Mouse (Mus musculus) heart, embryonic 11.5 days (tissue): Measurements from ENCODE around the gene Dnajc13. TPM values are rescaled to one million over a fixed set of nuclear protein-coding genes. Genes with fewer than 3 reads are reported as not detected.

ENCODE experiments used
- ATAC-seq: fragments of 200-750 bp; cut with Nextera tagmentation; replicated peaks from 2 replicates; pipeline ENCODE4 v1.8.0; 2017; ENCODE audit warnings: moderate library complexity; ENCODE audit not compliant: insufficient number of reproducible peaks, low FRiP score, low TSS enrichment
- H3K27ac ChIP-seq: fragments of 300-500 bp; sonication (generic); 2 replicates; pipeline ENCODE4 v1.5.1; 2014; ENCODE audit warnings: mild to moderate bottlenecking, low read depth, low read length
- H3K27me3 ChIP-seq: fragments of 300-500 bp; sonication (generic); 2 replicates; pipeline ENCODE4 v1.6.1; 2014; ENCODE audit warnings: mild to moderate bottlenecking, low read length, mixed read lengths; ENCODE audit not compliant: control insufficient read depth, insufficient read depth
- H3K36me3 ChIP-seq: fragments of 300-500 bp; sonication (generic); 2 replicates; pipeline ENCODE4 v1.6.1; 2014; ENCODE audit warnings: mild to moderate bottlenecking, low read length, moderate library complexity, mixed read lengths; ENCODE audit not compliant: control insufficient read depth, insufficient read depth
- H3K4me1 ChIP-seq: fragments of 300-500 bp; sonication (generic); 2 replicates; pipeline ENCODE4 v1.6.1; 2014; ENCODE audit warnings: low read length; ENCODE audit not compliant: control insufficient read depth, insufficient read depth
- H3K4me2 ChIP-seq: fragments of 300-500 bp; sonication (generic); 2 replicates; pipeline ENCODE4 v1.6.1; 2014; ENCODE audit warnings: mild to moderate bottlenecking, moderate library complexity
- H3K4me3 ChIP-seq: fragments of 300-500 bp; sonication (generic); 2 replicates; pipeline ENCODE4 v1.5.1; 2014; ENCODE audit warnings: low read depth, low read length
- H3K9ac ChIP-seq: fragments of 300-500 bp; sonication (generic); 2 replicates; pipeline ENCODE4 v1.6.1; 2014; ENCODE audit warnings: mild to moderate bottlenecking, low read depth, low read length, moderate library complexity
- H3K9me3 ChIP-seq: fragments of 300-500 bp; sonication (generic); replicated peaks from 2 replicates; pipeline ENCODE4 v1.6.1; 2016; ENCODE audit warnings: low read length; ENCODE audit not compliant: control insufficient read depth
- WGBS: fragments of 180-500 bp; shearing (Covaris S2); extraction: QIAGEN DNeasy Blood & Tissue Kit; methylation state at CpG from one replicate; pipeline ENCODE4 v1.1.7; 2014; ENCODE audit not compliant: insufficient replicate concordance; 5-methylcytosine and 5-hydroxymethylcytosine counted together
- polyA plus RNA-seq: library from polyadenylated mRNA; unstranded; fragments of >200 nt; fragmentation: Nextera tagmentation; extraction: Ambion mirVana; gene quantifications from 2 replicates; pipeline ENCODE4 v1.2.1, GENCODE M21; 2014

Dnajc13 gene
- polyA plus RNA-seq, 1 experiment from 2014 or later: 31.9 TPM

DNA sequence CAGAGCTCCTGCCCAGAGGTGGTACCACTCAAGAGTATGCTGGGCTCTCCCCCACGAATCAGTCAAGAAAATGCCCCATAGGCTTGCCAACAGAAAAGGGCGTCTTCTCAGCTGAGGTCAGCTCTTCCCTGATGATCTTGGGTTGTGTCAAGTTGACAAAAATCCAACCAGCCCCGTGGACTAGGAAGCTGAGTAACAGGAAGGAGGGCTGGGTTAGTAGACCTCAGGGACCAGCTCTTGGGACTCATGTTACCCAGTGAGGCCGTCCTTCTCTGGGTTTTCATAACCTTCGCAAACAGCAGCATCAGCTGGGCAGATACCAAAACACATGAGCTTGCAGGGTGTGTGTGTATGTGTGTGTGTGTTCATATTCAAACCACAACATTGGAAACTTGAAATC, 19.0 kb upstream of the Dnajc13 start:
- no peak overlapping the region for H3K4me2 ChIP-seq
- H3K27ac ChIP-seq: no peak overlapping the region
- WGBS: 67% methylated on average over 5 of the region's 5 CpGs
- H3K9ac ChIP-seq: no peak overlapping the region
- H3K36me3 ChIP-seq: no peaks in the 10 kb centered on the region
- no peak for ATAC-seq
- no peaks in the 10 kb centered on the region for H3K9me3 ChIP-seq
- no peaks in the 10 kb centered on the region for H3K4me1 ChIP-seq
- H3K27me3 ChIP-seq: no peaks in the 10 kb centered on the region; the same call in 1 of the 2 replicates
- H3K4me3 ChIP-seq: no peak overlapping the region

DNA sequence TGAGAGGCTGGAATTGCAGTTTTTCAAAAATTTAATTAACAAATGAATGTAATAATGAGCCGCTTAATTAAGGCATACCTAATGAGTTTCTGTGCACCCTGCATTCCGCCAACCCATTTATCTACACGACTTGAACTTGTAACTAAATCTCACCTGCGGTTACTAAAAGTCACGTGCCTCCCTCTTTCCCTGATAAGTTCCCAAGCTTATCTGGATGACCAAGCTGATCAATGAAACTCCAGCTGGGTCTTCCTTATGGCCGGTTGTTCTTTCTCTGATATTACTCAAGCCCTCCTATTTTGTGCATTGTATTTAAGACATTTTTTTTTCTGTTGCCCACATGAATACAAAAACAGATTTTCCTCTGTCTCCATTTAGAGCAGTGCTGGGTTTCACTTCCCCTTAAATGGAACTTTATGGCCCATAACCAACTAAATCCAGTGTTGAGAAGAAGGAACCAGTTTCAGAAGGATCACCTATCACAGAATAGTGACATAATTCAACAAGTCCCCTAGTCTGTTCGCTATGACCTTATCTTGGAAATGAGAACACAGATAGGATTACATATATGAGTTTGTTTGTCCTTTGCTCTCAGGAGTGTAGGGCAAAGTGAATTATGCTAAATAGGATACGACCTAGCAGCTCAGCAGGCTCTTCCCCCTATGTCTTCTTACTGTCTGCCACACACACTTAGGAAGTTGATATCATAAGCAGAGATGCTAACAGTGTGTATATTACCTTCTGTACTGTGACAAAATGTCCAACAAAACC, 18.2 kb upstream of the Dnajc13 start:
- Histone ChIP-seq H3K27ac (no peak overlapping the region), H3K4me3 (no peak overlapping the region), H3K27me3 (no peaks in the 10 kb centered on the region; the same call in 1 of the 2 replicates), H3K9ac (no peak overlapping the region), H3K4me1 (no peaks in the 10 kb centered on the region), H3K4me2 (no peak overlapping the region), H3K36me3 (no peaks in the 10 kb centered on the region), H3K9me3 (no peaks in the 10 kb centered on the region)
- 63% methylated on average over 8 of the region's 8 CpGs for WGBS
- ATAC-seq: no peak

- no peak overlapping the region for H3K4me2 ChIP-seq
- 20% methylated on average over 18 of the region's 18 CpGs for WGBS
- ATAC-seq: no peak
Observed at GRCm38 (mm10) chr9:104277528-104278162, 14.9 kb upstream of the Dnajc13 start.

GRCm38 (mm10) chr9:104275084-104275785, 12.5 kb upstream of the Dnajc13 start:
- ATAC-seq: no peak
- Histone ChIP-seq H3K4me2 (no peak overlapping the region), H3K4me3 (no peak overlapping the region), H3K9ac (no peak overlapping the region), H3K4me1 (no peaks in the 10 kb centered on the region), H3K36me3 (no peaks in the 10 kb centered on the region), H3K27ac (no peak overlapping the region), H3K9me3 (no peaks in the 10 kb centered on the region), H3K27me3 (no peaks in the 10 kb centered on the region; the same call in 1 of the 2 replicates)
- WGBS: 76% methylated on average over 17 of the region's 17 CpGs

More at GRCm38 (mm10) chr9:104277528-104278162, 14.9 kb upstream of the Dnajc13 start:
- Histone ChIP-seq H3K4me1 (no peaks in the 10 kb centered on the region), H3K36me3 (no peaks in the 10 kb centered on the region), H3K27ac (no peak overlapping the region), H3K4me3 (no peak overlapping the region), H3K9ac (no peak overlapping the region), H3K27me3 (no peaks in the 10 kb centered on the region; the same call in 1 of the 2 replicates), H3K9me3 (no peaks in the 10 kb centered on the region)

- H3K27ac ChIP-seq: no peak overlapping the region
- no peaks in the 10 kb centered on the region for H3K4me1 ChIP-seq
- H3K9me3 ChIP-seq: no peaks in the 10 kb centered on the region
- no peak overlapping the region for H3K4me3 ChIP-seq
- ATAC-seq: no peak
- H3K27me3 ChIP-seq: no peaks in the 10 kb centered on the region
- H3K36me3 ChIP-seq: no peaks in the 10 kb centered on the region
- H3K4me2 ChIP-seq: no peak overlapping the region
- 75% methylated on average over 4 of the region's 4 CpGs for WGBS
- no peak overlapping the region for H3K9ac ChIP-seq
Observed at GRCm38 (mm10) chr9:104272057-104272456, 9.3 kb upstream of the Dnajc13 start.

DNA sequence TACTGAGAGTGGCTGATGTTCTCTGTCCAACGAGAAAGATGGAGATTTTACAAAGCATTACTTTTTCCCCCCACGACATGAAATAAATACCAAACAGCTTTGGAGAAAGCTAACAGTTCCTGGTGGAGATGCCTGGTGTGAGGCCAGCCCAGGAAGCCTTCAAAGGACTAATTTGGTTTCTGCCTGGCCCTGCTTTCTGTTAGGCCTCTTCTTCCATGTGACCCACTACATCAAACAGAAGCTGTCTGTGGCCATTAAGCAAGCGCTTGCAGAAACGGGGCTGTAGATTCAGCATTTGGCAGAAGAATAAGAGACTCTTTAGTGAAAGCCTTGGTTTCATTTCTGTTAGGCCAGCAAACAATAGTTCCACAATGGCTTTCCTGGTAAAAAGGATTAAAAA, 8.9 kb upstream of the Dnajc13 start:
- no peak overlapping the region for H3K9ac ChIP-seq
- no peaks in the 10 kb centered on the region for H3K36me3 ChIP-seq
- H3K4me2 ChIP-seq: no peak overlapping the region
- H3K4me1 ChIP-seq: no peaks in the 10 kb centered on the region
- no peak overlapping the region for H3K27ac ChIP-seq
- no peak overlapping the region for H3K4me3 ChIP-seq
- 69% methylated on average over 4 of the region's 4 CpGs for WGBS
- H3K27me3 ChIP-seq: no peaks in the 10 kb centered on the region
- no peak for ATAC-seq
- H3K9me3 ChIP-seq: no peaks in the 10 kb centered on the region

GRCm38 (mm10) chr9:104269944-104270343, 7.2 kb upstream of the Dnajc13 start:
- ATAC-seq: no peak
- Histone ChIP-seq H3K9ac (no peak overlapping the region), H3K4me1 (no peaks in the 10 kb centered on the region), H3K27ac (no peak overlapping the region), H3K36me3 (no peaks in the 10 kb centered on the region), H3K9me3 (no peaks in the 10 kb centered on the region), H3K4me3 (no peak overlapping the region), H3K4me2 (no peak overlapping the region), H3K27me3 (no peaks in the 10 kb centered on the region)
- WGBS: 76% methylated on average over 3 of the region's 3 CpGs

GRCm38 (mm10) chr9:104269349-104269871, 6.7 kb upstream of the Dnajc13 start:
- no peak overlapping the region for H3K9ac ChIP-seq

More at GRCm38 (mm10) chr9:104269349-104269871, 6.7 kb upstream of the Dnajc13 start:
- 43% methylated on average over 10 of the region's 10 CpGs for whole genome bisulfite sequencing
- Histone ChIP-seq H3K4me2 (no peak overlapping the region), H3K9me3 (no peaks in the 10 kb centered on the region), H3K36me3 (no peaks in the 10 kb centered on the region), H3K27ac (no peak overlapping the region), H3K27me3 (no peaks in the 10 kb centered on the region), H3K4me1 (no peaks in the 10 kb centered on the region), H3K4me3 (no peak overlapping the region)
- no peak for ATAC-seq
